ENCODE assay signal across 21 mouse cellular contexts in genomic region chr1:127441736-127442135, GRCm38 (mm10).
DNase-seq lines count a peak whose midpoint lies in the region; ATAC-seq and TF ChIP-seq lines count a peak whose summit lies in the region.
"Had no signal": no experiment of that assay in that cellular context is flagged by ENCODE, and none has a peak within 500 bp of the region (broad histone marks: within the 10 kb centered on the region; RNA-seq: fewer than 3 reads in every experiment).

No protein-coding gene starts in this region.

- H3K4me2 ChIP-seq in intestine, embryonic 16.5 days (ENCODE audit: low read depth, low read length), result no peak overlapping the region
- H3K4me2 ChIP-seq: embryonic facial prominence, embryonic 15.5 days; heart, embryonic 13.5 days; neural tube, embryonic 12.5 days had no signal

- no peak overlapping the region for H3K4me3 ChIP-seq in intestine, embryonic 16.5 days (ENCODE audit: low read length)
- no peak overlapping the region for H3K4me3 ChIP-seq in layer of hippocampus, adult 2 months
- H3K4me3 ChIP-seq: embryonic facial prominence, embryonic 15.5 days; heart, embryonic 13.5 days; neural tube, embryonic 12.5 days had no signal

- peak; percentile 19 for DNase-seq in kidney, adult 9 months
- DNase-seq in kidney, postnatal 14 days, result no peak
- DNase-seq in 416B (ENCODE audit: low read depth) (peak; percentile 18), A20 (ENCODE audit: low read depth, low spot score) (peak; percentile 19)
- DNase-seq in adrenal gland, postnatal 4 days (ENCODE audit: low spot score in 2 of 2), result no peak
- DNase-seq in layer of hippocampus, adult 2 months (ENCODE audit: low spot score in 2 of 2), result no peak
- DNase-seq in right cerebral cortex, postnatal 10 days (ENCODE audit: low spot score in 2 of 2), result no peak
- DNase-seq: adrenal gland, postnatal 14 days; cerebellum, adult 8-10 months; gastrocnemius, postnatal 36 days; heart, postnatal 36 days; kidney, postnatal 4 days; lung, adult 2 months; thymus, postnatal 4 days had no signal

- H3K9ac ChIP-seq in intestine, embryonic 16.5 days (ENCODE audit: low read depth, low read length), result no peak overlapping the region
- H3K9ac ChIP-seq: embryonic facial prominence, embryonic 15.5 days; heart, embryonic 13.5 days; neural tube, embryonic 12.5 days had no signal

- 74% methylated on average over 3 of the region's 3 CpGs for WGBS in intestine, embryonic 16.5 days

- no peaks in the 10 kb centered on the region for H3K9me3 ChIP-seq in intestine, embryonic 16.5 days (ENCODE audit: control insufficient read depth, low read length)
- H3K9me3 ChIP-seq: embryonic facial prominence, embryonic 15.5 days; heart, embryonic 13.5 days; neural tube, embryonic 12.5 days had no signal

- H3K4me1 ChIP-seq in intestine, embryonic 16.5 days (ENCODE audit: control insufficient read depth, insufficient read depth, low read length), result peaks cover 17% of the 10 kb centered on the region

- no peaks in the 10 kb centered on the region for H3K36me3 ChIP-seq in intestine, embryonic 16.5 days (ENCODE audit: control insufficient read depth, insufficient read depth, low read length)
- H3K36me3 ChIP-seq: neural tube, embryonic 12.5 days had no signal

- no peaks in the 10 kb centered on the region for H3K27me3 ChIP-seq in intestine, embryonic 16.5 days (replicated peaks; ENCODE audit: control insufficient read depth, insufficient read depth, low read length)
- H3K27me3 ChIP-seq: embryonic facial prominence, embryonic 15.5 days; heart, embryonic 13.5 days; neural tube, embryonic 12.5 days; Patski had no signal

- H3K27ac ChIP-seq in intestine, embryonic 16.5 days (ENCODE audit: low read length), result 0 out of 2 replicates have a peak overlapping the region, but pooled peaks have one; percentile 26
- no peak overlapping the region for H3K27ac ChIP-seq in layer of hippocampus, adult 2 months
- H3K27ac ChIP-seq: heart, embryonic 13.5 days; neural tube, embryonic 12.5 days had no signal

- TF ChIP-seq CTCF in layer of hippocampus, adult 2 months (conservative IDR thresholded peaks at IDR 0.05), result no peak; the same call in 1 of the 2 replicates

- no peak for ATAC-seq in intestine, embryonic 16.5 days
- ATAC-seq: activated CD4-positive, CD25-positive, alpha-beta regulatory T cell, adult 4 months; inflammation-experienced regulatory T-cells, adult 6 months; Patski had no signal

Comparison
In these comparisons a context has a peak if more than half of its experiments do, and no peak if none do; other contexts are left out.
1. DNase-seq: peak in kidney, adult 9 months (single experiment), 416B (single experiment) and A20 (single experiment); none in kidney, postnatal 14 days (single experiment), adrenal gland, postnatal 4 days (0 of 2), layer of hippocampus, adult 2 months (0 of 2) and right cerebral cortex, postnatal 10 days (0 of 2).